Mouse (Mus musculus) cerebellum, adult 2 months (tissue): ENCODE measurements at regions not wholly inside any gene's neighbourhood (a gene's known extent, or its start where the extent isn't known, plus 50 kb on each side); places are given as distances from the start of the nearest gene placed in this dataset.

Experiments used
- CTCF ChIP-seq: fragments of 200-500 bp; IDR thresholded peaks from 2 replicates; pipeline ENCODE4 v1.5.1; 2011; ENCODE audit warnings: low read depth, mild to moderate bottlenecking, control low read depth, low read length, moderate library complexity, borderline replicate concordance; ENCODE audit not compliant: insufficient read depth
- POLR2A ChIP-seq: fragments of 200-500 bp; IDR thresholded peaks from 2 replicates; pipeline ENCODE4 v1.6.1; 2011; ENCODE audit warnings: low read length, control low read depth, borderline replicate concordance; ENCODE audit not compliant: insufficient read depth

DNA sequence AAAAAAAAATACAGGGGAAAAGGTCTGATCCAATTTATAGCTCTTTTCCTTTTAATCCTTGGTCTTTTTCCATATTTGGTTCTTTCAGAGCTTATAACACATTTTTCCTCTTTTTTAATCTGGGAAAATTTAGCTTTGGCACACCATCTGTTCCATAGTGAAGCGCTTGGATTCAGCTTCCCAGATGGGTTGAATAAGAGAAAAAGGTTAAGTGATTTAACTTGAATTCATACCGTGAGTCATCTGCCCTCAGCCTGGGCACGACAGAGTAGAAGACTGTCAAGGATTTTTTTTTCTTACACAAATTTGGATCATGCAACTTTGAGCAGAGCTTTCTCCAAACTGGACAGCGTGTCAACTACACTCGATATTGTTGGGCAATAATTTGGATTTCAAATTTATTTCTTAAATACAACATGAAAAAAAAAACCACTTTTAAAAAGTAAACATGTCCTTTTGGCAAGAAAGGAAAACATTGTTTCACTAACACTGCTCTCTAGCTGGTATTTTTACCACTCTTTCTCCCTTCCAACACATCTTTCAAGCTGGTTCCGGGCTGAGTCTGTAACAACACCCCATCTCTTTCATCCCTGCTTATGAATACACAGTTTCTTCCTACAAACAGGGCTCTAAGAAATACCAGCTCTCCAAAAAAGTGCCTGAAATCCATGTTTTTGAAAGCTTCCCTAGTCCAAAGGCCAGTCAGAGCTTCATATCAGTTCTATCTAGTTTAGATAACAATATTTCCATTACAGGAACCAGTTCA is 177.8 kb downstream of the Spry2 start:
- TF ChIP-seq CTCF (no peak), POLR2A (no peak)
